Mouse (Mus musculus) inflammation-experienced regulatory T-cells, adult 6 months (primary cell): ENCODE results near the gene Espl1. TPM values are rescaled to one million over a fixed set of nuclear protein-coding genes. Genes with fewer than 3 reads are reported as not detected.

Source experiments
- ATAC-seq: one replicate; pipeline ENCODE4 v1.8.0; 2017
- polyA plus RNA-seq, 3 experiments: library from polyadenylated mRNA; unstranded; fragments of 100-300 nt; shearing (Covaris generic); gene quantifications; one replicate each; pipeline ENCODE4 v1.2.1; 2017

Espl1 gene
- 10 to 100 TPM in 1 of 3 experiments, 1 to 10 TPM in 2; 1.9 to 17.9 (median 3.2) TPM for polyA plus RNA-seq

DNA sequence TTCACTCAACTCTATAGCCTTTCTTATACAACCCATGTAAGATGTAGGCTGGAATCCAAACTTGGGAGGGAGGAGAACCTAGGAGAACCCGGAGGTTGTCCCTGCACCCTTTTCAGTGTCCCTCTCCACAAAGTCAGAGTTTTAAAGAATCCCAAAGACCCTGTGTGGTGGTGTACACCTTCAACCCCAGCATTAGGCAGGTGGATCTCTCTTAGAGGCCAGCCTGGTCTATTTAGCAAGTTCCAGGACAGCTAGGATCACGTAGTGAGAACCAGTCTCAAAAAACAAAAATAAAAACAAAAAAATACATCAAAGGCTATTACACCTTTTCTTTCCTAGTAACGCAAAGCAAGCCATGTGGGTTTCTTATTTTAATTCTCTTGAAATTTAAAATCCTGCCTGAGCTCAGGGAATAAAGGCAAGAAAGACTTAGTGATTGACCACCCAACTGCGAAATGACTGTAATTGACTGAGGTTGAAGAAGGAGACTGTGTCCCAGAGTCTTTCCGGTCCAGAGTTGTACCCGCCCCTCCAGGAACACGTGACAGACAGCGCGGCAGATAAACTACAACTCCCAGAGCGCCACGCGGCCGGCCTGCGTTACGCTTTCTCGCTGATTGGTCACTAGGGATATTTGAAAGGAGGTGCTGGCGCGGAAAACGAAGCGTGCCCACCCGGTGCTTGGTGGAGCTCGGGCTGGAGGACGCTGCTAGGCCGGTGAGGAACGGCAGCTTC is at the start of gene Espl1:
Espl1 (plus strand) TSS at position 634 of the 735 bp plus-strand sequence.
- ATAC-seq = peak; percentile 100

DNA sequence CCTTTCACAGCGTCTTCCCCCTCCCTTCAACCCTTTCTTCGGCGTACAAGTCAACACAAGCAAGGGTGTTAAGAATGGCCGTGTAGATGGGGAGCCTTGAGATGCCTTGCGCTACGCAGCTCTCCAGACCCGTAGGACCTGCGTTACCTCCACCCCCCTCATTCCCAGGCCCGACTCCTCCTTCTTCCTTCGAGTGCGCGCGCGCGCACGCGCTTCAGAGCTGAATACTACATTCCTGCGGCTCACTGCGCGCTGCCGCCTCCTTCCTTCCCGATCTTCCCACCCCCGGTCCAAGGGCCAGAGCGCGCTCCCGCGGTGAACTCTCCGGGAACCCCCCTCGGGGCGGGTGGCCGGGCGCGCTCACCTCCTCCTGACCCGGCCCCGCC is 49.2 kb upstream of the Espl1 start:
- ATAC-seq = peak; percentile 52

DNA sequence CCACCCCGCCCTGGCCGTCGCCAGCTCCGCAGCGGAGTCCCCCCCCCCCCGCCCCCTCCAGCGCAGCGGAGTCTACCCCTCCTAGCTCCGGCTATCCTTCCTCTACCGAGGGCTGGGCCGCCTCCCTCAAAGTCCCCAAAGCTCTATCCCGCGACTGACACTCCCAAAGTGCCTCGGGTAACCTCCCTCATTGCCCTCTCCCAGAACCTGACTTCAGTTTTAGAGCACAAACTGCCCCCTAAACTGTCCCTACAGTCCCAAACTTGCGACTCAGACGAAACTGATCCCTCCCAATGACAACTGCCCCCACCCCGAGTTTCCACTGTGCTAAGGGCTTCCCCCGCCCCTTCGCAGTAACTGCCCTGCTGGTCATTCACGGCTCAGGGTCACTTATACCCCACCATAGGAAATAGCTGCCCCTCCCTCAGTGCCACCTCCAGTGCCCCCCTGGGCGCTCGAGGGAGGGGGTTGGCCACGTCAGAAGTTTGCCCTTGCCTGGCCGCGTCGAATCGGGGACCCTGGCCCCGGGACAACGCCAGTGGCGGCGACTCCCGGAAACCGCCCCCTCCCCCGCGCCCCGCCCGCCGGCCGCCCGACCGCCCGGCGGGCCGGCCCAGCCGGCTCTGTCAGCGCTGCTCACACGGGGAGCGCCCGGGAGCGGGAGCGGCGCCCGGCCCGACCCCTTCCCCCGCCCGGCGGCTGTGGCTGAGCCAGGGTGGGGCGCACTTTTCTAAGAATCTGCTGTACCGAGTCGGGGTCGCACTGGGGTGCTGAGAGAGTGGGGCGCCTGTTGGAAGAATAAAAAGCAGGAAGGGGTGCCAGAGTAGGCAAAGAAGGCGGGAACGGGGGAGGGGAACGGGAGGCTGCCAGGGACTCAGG is 48.6 kb upstream of the Espl1 start:
- ATAC-seq = peak; percentile 17

DNA sequence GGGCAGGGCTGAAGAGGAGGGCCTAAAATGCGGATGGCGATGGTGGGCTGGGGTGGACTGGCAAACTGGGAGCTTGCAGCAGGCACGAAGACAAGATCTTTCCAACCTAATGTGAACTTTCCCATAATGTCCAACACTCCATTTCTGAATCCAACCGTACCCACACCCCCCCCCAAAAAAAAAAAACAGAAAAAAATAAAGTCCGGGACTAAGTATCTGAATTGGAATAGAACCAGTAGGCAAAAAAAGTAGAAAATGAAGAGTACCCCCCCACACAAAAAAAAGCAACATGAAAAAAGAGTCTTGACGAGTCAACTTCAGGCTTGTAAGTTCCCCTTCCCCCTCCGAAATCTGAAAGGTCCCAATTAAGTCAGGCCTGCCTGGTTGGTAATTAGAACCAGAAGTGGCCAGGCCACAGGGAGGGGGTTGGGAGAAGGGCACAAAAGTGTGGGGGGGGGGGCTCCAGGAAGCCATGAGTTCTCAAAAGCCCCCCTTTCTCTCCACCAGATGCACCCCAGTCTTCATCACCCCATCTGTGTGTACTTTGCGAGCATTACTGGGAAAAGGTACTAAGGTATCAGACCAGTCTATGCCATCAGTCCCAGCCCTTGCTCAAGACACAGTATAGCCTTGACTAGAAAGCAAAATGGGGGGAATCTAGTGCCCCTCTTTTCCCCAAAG is 47.8 kb upstream of the Espl1 start:
- no peak for ATAC-seq

DNA sequence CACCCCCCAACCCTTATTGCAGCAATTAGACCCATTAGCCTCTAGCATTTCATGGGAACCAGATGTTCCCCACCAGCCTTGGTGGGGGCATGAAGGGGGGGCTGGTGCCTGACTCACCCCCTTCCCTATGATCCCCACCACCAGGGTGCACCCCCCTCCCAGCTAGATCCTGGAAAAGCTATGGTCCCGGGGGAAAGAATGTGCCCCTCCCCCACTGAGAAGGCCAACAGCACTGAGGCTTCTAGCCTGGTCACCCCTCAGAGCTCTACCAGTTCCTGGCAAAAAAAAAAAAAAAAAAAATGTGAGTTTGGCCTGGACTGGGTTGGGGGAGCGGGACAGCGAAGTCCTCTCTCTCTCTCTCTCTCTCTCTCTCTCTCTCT is 47.3 kb upstream of the Espl1 start:
- no peak for ATAC-seq

DNA sequence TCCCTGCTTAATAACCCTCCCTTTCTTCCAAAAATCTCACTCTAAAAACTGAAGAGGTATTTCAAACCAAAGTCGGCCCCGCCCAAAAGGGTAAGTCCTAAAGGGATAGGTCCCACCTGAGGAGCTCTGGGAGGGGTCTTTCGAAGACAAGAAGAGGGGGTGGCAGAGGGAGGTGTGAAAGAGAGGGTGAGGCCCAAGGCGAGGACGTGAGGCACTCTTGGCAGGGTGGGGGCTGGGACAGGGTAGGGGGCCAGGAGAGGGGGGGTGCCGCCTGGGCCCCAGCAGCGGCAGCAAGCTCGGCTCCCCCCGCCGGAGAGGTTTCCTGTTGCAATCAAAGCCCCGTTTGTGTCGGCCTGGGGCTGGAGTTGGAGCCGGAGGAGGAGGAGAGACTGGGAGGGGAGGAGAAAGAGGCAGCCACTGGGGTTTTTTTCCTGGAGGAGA is 46.8 kb upstream of the Espl1 start:
- ATAC-seq = no peak

DNA sequence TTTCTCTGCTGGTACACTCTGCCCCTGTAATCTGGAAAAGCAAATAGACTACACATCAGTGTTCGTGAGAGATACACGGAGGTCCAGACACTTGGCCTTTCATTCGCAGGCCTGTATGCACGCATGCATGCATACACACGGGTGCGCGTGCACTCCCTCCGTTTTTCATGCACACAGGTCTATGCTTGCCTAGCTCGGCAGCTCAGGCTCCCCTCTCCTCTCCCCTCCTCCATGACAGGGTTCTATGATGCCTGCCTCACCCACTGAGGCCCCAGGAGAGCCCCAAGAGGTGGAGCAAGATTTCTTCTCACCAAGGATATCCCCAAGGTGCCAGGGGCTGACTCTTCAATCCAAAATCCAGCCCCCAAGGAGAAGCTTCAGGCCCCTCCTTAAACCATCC is 46.1 kb upstream of the Espl1 start:
- no peak for ATAC-seq

DNA sequence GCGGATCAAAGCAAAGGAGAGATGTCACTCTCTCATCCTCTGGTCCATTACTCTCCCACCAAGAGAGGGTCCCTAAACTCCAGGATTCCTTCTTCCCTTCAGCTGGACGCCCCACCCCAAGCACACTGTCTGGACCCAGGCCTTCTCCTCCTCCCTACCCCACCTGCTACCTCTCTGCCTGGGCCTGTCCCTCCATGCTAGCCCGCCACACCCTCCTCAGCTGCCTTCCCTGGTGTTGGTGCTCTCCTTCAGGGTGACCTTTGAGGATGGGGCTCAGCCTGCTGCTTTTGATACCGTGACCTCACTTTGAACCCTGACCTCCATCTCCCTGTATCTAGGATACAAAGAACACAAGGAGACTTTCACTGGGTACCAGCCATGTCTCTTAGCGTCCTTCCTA is 45.5 kb upstream of the Espl1 start:
- ATAC-seq = no peak

DNA sequence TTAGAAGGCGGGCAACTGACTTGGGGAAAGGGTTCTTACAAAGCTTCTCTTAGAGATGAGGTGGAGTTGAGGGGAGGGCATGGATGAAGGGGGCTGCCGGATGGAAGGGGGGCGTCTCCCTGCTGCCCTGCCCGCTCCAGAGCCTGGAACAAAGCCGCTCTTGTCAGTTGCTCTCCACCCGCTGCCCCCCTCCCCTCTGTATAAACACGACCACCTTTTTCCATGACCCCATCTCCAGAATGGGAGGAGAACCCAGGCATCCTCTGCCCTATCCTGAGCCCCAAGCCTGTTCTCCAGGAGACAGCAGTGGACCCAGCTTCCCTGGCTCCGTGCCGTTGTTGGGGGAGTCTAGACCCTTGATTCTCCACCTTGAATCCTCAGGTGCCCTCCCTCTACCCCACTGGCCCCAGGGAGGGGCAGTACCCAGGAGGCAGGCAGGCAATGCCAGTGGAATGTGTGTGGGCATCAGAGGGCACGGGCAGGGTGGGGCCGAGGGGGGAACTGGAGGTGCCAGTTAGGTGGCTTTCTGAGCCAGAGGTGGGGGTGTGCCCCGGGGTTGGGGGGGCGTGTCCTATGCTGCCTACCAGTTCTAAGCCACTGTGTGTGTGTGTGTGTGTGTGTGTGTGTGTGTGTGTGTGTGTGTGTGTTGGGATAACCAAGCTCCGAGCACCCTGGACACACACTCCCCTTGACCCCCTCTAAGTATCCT is 40.4 kb upstream of the Espl1 start:
- no peak for ATAC-seq

DNA sequence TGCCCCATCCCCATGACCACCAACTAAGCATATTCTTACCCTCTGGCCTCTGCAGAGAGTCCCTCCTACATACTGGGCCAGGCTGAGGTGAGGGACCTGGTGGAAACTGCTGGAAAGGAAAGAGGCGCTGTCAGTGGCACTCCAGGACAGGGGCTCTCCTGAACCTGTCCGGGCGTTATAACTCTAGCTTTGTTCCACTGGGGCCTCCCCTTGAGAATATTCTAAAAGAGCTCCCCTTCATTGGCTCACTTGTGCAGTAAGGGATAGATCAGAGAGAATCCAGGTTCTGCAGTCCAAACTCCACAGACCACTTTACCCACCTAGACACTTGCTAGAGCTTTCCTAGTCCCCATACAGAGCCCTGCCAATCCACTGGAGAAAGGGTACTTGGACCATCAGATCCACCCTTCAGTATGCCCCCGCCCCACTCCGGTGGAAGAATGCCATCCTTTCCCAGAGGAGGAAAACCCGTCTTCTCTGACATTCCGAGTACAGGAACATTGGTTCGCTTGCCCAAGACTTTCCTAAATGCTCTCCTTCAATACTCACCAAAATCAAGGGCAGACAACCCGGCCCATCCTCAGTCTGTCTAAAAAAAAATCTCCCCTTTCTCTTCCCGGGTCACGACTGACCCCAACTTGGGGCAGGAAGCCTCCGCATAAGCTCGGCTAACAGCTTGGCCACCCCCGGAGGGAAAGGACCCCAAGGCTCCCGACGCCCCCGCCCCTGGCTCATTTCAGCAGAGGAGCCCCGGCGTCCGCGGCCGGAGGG is 39.5 kb upstream of the Espl1 start:
- ATAC-seq = no peak

DNA sequence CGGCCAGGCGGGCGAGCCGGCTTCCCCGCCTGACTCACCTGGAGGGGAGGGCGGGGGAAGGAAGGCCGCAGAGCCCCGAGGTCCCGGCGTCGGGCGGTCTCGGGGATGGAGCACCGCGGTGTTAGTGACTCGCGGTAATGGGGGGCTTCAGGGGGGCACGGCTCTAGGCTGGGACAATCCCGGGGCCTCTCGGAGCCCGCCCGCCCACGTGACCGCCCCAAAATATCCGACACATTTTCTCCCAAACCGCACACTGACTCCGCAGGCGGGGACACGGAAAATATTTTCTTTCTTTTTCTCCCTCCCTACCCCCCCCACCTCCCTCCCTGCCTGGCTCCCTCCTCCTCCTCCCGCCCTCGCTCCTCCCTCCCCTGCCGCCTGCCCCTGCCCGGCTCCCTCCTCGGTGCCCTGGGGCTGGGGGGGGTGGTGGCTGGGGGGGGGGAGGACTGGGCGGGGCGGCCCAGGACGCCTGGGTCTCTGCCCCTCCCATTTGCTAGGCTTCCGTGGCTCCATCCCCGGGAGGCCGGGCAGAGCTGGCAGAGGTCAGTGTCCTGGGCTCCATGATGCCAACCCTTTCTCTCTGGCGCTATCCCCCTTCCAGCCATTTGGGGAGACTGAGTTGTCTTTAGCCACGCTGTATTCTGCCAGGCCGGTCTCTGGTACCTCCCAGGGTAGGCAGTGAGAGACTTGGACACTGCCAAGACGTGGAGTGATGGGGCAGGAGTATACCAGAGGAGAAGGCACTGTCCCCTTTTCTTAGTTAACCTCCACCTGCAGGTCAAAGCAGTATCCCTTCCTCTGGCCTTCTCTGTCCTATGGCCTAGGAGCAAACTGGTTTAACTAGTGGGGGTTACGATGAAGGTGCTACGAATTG is 38.6 kb upstream of the Espl1 start, which contains the start of gene Rarg:
Rarg (minus strand) TSS at position 316 of the 874 bp plus-strand sequence.
- peak; percentile 47 for ATAC-seq

DNA sequence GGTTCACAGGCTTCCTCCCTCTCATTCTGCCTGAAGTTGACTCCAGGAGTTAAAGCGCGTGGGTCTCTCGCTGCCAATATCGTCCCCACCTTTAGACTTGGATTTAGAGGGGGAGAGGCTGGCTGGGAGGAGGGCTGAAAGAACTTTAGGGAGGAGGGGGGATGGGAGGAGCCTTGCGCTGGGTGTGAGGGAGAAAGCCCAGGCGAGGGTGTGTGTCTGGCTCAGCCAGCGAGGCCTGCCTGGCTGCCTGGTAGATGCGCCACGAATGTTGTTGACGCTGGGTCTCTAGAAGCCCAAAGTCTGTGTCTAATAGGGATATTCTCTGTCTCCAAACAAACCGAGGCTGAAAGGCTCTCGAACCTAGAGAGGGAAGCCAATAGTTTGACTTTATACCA is 38.0 kb upstream of the Espl1 start:
- ATAC-seq = no peak

DNA sequence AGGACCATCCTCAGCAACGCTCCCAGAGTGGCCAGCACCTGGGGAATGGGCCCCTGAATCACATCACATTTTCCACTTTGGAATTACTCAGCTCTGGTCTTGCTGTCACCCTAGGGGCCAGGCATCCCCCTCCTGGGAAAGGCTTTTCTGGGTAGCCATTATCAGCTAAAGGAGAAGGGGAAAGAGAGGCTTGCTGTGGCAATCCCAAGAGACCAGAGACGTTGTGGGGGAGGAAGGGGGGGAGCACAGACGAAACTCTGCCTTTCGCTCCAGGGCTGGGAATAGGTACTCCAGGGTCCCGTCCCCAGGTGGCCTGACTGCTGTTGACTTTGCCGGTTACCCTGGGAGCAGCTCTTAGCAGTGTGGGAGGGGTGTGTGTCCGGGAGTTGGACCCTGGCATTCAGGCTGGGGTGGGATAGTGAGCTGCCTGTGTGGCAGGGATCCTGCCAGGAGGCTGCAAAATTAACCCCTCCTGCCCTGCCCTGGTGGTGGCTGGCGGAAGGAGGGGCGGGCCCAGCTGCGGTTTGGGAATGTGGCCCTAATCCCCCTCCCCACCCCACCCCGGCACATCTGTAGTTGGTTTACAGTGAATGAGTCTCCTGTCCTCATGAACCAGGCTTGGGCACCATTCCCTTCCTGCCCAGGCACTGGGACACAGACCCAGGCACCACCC is 37.3 kb upstream of the Espl1 start:
- ATAC-seq = no peak

DNA sequence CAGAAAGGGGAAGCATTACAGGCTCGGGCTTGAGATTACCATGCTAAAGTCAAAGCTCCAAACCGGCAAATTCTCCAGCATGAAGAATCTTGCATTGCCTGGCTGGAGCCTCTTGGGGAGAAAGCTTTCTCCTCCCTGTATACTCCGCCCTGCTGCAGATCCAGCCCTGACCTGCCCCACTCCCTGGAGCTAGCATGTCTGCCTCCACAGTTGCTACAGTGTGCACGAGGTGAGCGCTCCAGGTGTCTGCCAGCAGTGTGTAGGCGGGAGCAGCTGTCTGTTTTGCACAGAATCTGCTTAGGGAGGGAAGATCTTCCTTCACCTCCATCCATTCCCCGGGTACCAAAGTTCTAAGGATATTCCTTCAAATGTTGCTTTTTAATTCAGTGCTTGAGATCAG is 33.5 kb upstream of the Espl1 start:
- ATAC-seq = no peak

DNA sequence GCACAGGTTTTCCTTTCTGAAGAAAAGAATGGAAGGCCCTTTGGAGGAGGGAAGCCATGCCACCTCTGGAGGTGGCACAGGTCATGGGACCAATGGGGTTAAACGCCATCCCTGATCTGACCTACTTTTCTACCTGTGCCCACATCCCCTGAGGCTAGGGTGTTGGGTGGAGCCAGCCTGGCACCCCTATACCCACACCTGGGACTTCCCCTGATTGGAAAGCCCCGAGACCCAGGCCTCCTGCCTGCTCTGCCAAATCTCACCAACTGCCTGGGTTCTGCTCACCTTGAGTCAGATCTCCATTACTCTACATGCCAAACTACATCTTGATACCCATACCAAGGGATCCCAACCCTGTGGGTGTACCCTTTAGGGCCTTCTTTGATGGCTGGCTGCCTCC is 33.0 kb upstream of the Espl1 start:
- ATAC-seq = peak; percentile 94

DNA sequence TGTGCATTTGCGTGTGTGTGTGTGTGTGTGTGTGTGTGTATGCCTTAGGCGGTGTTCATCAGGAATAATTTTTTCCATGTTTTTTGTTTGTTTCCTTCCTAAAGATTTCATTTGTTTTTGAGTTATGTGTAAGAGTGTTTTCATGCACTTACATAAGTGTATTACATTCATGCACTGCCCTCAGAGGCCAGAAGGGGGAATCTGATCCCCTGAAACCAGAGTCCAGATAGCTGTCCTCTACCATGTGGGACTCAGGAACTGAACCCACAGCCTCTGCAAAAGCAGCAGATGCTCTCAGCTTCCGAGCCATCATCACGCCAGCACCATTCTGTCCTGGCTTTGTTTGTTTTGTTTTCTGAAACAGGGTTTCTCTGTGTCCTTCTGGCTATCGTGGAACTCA is 30.5 kb upstream of the Espl1 start:
- ATAC-seq = no peak

DNA sequence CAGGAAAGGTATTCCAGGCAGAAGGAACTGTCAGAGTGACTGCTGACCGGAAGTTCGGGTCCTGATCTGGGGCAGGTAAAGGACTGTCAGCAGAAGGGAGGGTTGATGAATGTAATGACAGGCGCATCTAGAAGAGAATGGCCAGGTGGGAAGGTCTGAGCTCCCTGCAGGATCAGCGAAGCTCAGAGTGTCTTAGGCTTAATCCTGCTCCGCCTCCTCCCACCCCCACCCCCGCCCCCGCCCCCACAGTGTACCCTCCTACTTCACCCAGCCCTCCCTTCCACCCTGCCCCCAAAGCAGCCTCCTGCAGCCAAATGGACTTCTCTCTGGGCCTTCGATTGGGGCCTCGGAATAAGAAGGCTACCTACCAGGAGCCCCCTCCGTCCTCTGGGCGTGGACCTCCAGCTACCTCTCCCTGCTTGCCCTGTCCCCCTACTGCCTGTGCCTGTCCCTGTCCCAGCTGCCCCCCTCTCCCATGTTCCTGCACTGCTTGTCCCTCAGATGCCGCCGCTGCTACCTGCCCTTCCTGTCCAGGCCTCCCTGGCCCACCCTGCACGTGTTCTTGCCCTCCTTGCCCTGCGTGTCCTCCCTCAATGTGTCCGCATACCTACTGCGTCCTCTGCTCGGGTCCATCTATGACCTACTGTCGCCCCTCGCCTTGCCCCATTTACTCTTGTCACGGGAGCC is 25.6 kb upstream of the Espl1 start, which contains the start of gene Gm9918:
Gm9918 (plus strand) TSS at position 290 of the 687 bp plus-strand sequence.
- no peak for ATAC-seq

DNA sequence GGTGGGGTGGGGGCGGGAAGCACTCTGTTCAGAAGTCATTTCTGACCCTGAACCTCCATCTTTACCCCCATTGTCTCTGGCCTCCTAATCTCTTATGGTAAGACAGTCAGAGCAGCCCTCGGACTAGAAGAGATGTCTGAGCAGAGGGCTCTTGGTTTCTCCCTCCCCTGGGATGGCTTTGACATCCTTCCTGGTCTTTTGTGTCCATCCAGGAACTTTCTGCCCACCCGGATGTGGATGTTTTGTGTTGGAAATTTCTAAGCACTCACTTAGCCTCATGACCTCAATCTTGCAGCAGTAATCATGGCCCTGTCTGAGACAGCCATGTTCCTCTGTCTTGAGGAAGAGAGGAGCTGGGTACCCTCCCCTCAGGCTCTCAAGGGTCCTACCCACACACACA is 24.6 kb upstream of the Espl1 start:
- ATAC-seq = no peak

DNA sequence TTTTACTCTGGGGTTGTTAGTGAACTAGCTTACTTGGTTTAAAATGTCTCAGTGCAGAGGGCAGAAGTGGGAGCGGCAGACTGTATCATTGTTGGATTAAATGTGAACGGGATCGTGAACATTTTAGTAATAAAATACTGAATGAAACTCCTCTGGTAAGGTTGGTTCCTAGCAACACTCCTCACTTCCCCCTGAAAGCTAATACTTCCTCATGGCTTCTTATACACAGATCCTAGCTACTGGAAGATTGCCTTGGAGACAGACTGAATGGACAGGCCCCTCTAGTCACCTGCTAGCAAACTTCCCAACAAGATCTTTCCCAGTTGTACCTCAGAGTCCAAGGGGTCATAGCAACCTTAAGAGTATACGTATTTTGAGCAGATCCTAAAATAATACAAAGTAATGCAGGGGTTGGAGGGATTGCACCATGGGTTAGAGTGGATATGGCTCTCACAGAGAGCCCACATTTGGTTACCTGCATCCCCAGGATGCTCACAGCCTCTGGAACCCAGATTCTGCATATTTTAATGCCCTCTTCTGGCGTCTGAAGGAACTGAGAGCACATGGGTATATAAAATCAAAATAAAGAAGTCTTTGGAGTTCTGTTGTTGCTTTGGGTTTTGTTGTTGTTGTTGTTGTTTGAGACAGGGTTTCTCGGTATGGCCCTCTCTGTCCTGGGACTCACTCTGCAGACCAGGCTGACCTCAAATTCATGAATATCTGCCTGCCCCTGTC is 21.9 kb upstream of the Espl1 start:
- no peak for ATAC-seq
